Mouse (Mus musculus) heart, embryonic 14.5 days (tissue): ENCODE measurements around the gene Rasgrp2. TPM values are rescaled to one million over a fixed set of nuclear protein-coding genes. Genes with fewer than 3 reads are reported as not detected.
A peak's percentile ranks its signal among the peaks of the same experiment; 100 is the strongest.

Experiments used
- ATAC-seq: fragments of 200-750 bp; cut with Nextera tagmentation; 2 replicates; pipeline ENCODE4 v1.8.0; 2017; ENCODE audit warnings: low read depth, moderate TSS enrichment; ENCODE audit not compliant: insufficient number of reproducible peaks, insufficient read depth, low FRiP score
- H3K27ac ChIP-seq, 2 experiments: fragments of 200-500 bp in 1 of 2; fragments of 300-500 bp in 1 of 2; sonication (generic) in 1 of 2; replicated peaks in 1 of 2; 2 replicates each; pipeline ENCODE4 v1.5.1; 2012 to 2014; ENCODE audit warnings: low read depth in 2 of 2, low read length in 2 of 2, control low read depth in 1 of 2, mild to moderate bottlenecking in 1 of 2, mixed read lengths in 1 of 2; ENCODE audit not compliant: control insufficient read depth in 1 of 2, insufficient read depth in 1 of 2
- H3K27me3 ChIP-seq: fragments of 300-500 bp; sonication (generic); 2 replicates; pipeline ENCODE4 v1.6.1; 2014; ENCODE audit warnings: mild to moderate bottlenecking, low read length, control low read depth; ENCODE audit not compliant: control insufficient read depth, insufficient read depth
- H3K36me3 ChIP-seq: fragments of 300-500 bp; sonication (generic); 2 replicates; pipeline ENCODE4 v1.6.1; 2014; ENCODE audit warnings: mild to moderate bottlenecking, control low read depth, low read length, mixed read lengths; ENCODE audit not compliant: control insufficient read depth, insufficient read depth
- H3K4me1 ChIP-seq, 2 experiments: fragments of 200-500 bp in 1 of 2; fragments of 300-500 bp in 1 of 2; sonication (generic) in 1 of 2; 2 replicates each; pipeline ENCODE4 v1.6.1; 2012 to 2014; ENCODE audit warnings: low read length in 2 of 2, control low read depth in 1 of 2, mixed read lengths in 1 of 2; ENCODE audit not compliant: control insufficient read depth in 2 of 2, insufficient read depth in 2 of 2
- H3K4me2 ChIP-seq: fragments of 300-500 bp; sonication (generic); 2 replicates; pipeline ENCODE4 v1.6.1; 2014; ENCODE audit warnings: mild to moderate bottlenecking, low read length
- H3K4me3 ChIP-seq, 2 experiments: fragments of 200-500 bp in 1 of 2; fragments of 300-500 bp in 1 of 2; sonication (generic) in 1 of 2; 2 replicates each; pipeline ENCODE4 v1.5.1; 2012 to 2014; ENCODE audit warnings: low read length in 2 of 2, mild to moderate bottlenecking in 2 of 2, control low read depth in 1 of 2, low read depth in 1 of 2, moderate library complexity in 1 of 2; ENCODE audit not compliant: control insufficient read depth in 1 of 2, insufficient read depth in 1 of 2
- H3K9ac ChIP-seq: fragments of 300-500 bp; sonication (generic); 2 replicates; pipeline ENCODE4 v1.6.1; 2014; ENCODE audit warnings: mild to moderate bottlenecking, low read length
- H3K9me3 ChIP-seq: fragments of 300-500 bp; sonication (generic); 2 replicates; pipeline ENCODE4 v1.6.1; 2016; ENCODE audit warnings: low read length, control low read depth; ENCODE audit not compliant: control insufficient read depth
- WGBS: fragments of 180-500 bp; shearing (Covaris S2); extraction: QIAGEN DNeasy Blood & Tissue Kit; methylation state at CpG from one replicate; pipeline ENCODE4 v1.1.7; 2014; 5-methylcytosine and 5-hydroxymethylcytosine counted together
- polyA plus RNA-seq: library from polyadenylated mRNA; unstranded; fragments of >200 nt; fragmentation: Nextera tagmentation; extraction: Ambion mirVana; gene quantifications from 2 replicates; pipeline ENCODE4 v1.2.1, GENCODE M21; 2014

Rasgrp2 gene
- polyA plus RNA-seq, 1 experiment from 2014 or later: 44.8 TPM

DNA sequence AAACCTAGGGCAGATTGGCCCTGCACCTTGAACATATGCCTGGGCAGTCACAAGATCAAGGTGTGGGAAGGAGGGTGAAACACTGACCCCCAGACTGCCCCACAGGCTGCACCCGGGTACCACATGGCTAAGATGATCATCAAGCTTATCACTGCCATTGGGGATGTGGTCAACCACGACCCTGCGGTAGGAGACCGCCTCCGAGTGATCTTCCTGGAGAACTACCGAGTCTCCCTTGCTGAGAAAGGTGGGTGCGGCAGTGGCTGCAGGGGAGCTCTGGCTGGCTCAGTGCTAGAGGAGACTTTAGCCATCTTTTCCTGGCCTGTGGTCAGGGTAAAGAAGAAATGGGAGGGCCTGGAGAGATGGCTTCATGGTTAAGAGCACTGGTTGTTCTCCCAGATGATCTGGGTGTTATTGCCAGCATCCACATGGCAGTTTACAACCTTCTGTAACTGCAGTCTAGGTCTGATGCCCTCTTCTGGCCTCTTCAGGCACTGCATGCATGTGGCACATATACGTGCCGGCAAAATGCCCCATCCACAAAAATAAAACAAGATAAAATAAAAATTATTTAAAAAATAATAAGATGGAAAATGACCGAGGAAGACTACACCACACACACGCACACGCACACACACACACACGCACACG, 6.3 kb upstream of the Rasgrp2 start:
- no peak overlapping the region for H3K27ac ChIP-seq
- no peak overlapping the region for H3K9ac ChIP-seq
- H3K9me3 ChIP-seq: no peaks in the 10 kb centered on the region
- H3K27me3 ChIP-seq: no peaks in the 10 kb centered on the region
- no peak for ATAC-seq
- H3K4me2 ChIP-seq: no peak overlapping the region
- 89% methylated on average over 14 of the region's 14 CpGs for WGBS
- 0 out of 4 replicates have a peak, but pooled peaks cover 0 to 8% of the 10 kb centered on the region in 2 experiments for H3K4me1 ChIP-seq
- no peak overlapping the region for H3K4me3 ChIP-seq
- H3K36me3 ChIP-seq: peaks cover 84% of the 10 kb centered on the region

GRCm38 (mm10) chr19:6393637-6394036, 5.5 kb upstream of the Rasgrp2 start:
- no peak for ATAC-seq
- Histone ChIP-seq H3K36me3 (peaks cover 82% of the 10 kb centered on the region), H3K9me3 (no peaks in the 10 kb centered on the region), H3K27ac (no peak overlapping the region), H3K4me1 (peaks cover under 1 to 12% of the 10 kb centered on the region in 2 experiments; a peak in 3 of 4 replicates), H3K4me2 (no peak overlapping the region), H3K27me3 (no peaks in the 10 kb centered on the region), H3K9ac (no peak overlapping the region), H3K4me3 (no peak overlapping the region)
- WGBS: 87% methylated on average over 16 of the region's 16 CpGs

DNA sequence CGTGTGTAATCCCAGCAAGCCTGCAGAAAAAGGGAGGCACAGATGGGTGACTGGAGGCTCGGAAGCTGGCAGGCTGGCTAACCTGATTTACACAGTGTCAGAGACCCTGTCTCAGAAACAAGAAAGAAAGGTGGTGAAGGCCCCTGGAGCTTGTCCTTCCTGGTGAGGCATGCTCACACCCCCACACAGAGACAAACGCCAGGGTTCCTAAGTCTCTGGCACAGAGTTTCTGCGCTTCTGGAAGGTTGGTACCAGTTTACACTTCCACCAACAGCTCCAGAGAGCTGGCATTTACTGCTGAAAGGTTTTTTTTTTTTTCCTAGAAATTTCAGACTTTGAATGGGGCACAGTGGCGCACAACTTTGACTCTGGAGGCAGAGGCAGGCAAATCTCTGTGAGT, 2.9 kb upstream of the Rasgrp2 start:
- Histone ChIP-seq H3K4me3 (no peak overlapping the region), H3K27me3 (no peaks in the 10 kb centered on the region)
- no peak for ATAC-seq

DNA sequence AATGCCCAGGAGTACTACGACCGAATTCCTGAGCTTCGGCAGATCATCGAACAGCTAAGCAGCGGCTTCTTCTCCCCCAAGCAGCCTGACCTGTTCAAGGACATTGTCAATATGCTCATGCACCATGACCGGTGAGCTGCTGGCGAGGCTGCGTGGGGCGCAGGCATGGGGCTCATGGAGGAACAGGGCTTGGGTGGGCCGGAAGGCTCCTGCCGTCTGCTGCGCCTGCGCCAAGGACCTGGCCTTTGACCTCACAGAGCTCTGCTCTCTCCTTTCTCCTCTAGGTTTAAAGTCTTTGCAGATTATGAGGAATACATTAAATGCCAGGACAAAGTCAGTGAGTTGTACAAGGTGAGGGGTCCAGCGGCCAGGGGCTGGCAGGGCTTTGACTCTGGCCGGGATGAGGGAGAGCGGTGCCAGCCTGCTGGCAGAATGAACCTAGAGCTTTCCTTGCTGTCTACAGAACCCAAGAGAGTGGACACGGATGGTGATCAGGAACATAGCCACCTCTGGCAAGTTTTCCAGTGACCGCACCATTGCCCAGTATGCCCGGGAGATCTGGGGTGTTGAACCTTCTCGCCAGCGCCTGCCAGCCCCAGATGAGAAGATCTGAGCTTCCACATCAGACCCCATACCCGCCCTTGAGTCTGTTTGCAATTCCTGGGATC, 1.4 kb upstream of the Rasgrp2 start:
- Histone ChIP-seq H3K4me3 (no peak overlapping the region), H3K9ac (peak overlapping the region; percentile 82; the same call in 1 of the 2 replicates), H3K4me2 (0 out of 2 replicates have a peak overlapping the region, but pooled peaks have one; percentile 100), H3K4me1 (peaks cover 19 to 31% of the 10 kb centered on the region in 2 experiments; a peak in 3 of 4 replicates), H3K9me3 (no peaks in the 10 kb centered on the region), H3K27ac (peak overlapping the region in 1 of 2 experiments; percentile 77; a peak in 2 of 4 replicates), H3K27me3 (peaks cover 5% of the 10 kb centered on the region; the same call in 1 of the 2 replicates), H3K36me3 (peaks cover 42% of the 10 kb centered on the region)
- no peak for ATAC-seq
- WGBS: 82% methylated on average over 22 of the region's 22 CpGs

More for the DNA sequence above, 2.9 kb upstream of the Rasgrp2 start:
- H3K4me1 ChIP-seq: peaks cover 11 to 22% of the 10 kb centered on the region in 2 experiments; a peak in 3 of 4 replicates
- no peaks in the 10 kb centered on the region for H3K9me3 ChIP-seq
- no peak overlapping the region for H3K9ac ChIP-seq
- peaks cover 56% of the 10 kb centered on the region for H3K36me3 ChIP-seq
- H3K27ac ChIP-seq: no peak overlapping the region
- 78% methylated on average over 5 of the region's 5 CpGs for WGBS
- H3K4me2 ChIP-seq: no peak overlapping the region

GRCm38 (mm10) chr19:6398447-6399284, 474 bp upstream of the Rasgrp2 start:
- WGBS: under 1% methylated on average over 39 of the region's 39 CpGs
- peaks cover 32% of the 10 kb centered on the region for H3K36me3 ChIP-seq
- peak overlapping the region; percentile 100 for H3K4me2 ChIP-seq
- peak; percentile 33 for ATAC-seq
- peak overlapping the region; percentile 47 to 77 for H3K27ac ChIP-seq
- H3K27me3 ChIP-seq: peaks cover 5% of the 10 kb centered on the region; the same call in 1 of the 2 replicates
- peak overlapping the region; percentile 82 for H3K9ac ChIP-seq
- H3K4me3 ChIP-seq: peak overlapping the region; percentile 61 to 75
- H3K4me1 ChIP-seq: peaks cover 19 to 31% of the 10 kb centered on the region in 2 experiments; a peak in 3 of 4 replicates
- H3K9me3 ChIP-seq: no peaks in the 10 kb centered on the region

- H3K27ac ChIP-seq: peak overlapping the region in 1 of 2 experiments; percentile 77; a peak in 2 of 4 replicates
- H3K9me3 ChIP-seq: no peaks in the 10 kb centered on the region
- no peak for ATAC-seq
- peaks cover 21% of the 10 kb centered on the region for H3K36me3 ChIP-seq
- peaks cover 5% of the 10 kb centered on the region; the same call in 1 of the 2 replicates for H3K27me3 ChIP-seq
- peak overlapping the region; percentile 61 to 75 for H3K4me3 ChIP-seq
- WGBS: 3% methylated on average over 29 of the region's 29 CpGs
- H3K4me2 ChIP-seq: peak overlapping the region; percentile 100
- peaks cover 19 to 31% of the 10 kb centered on the region in 2 experiments; a peak in 3 of 4 replicates for H3K4me1 ChIP-seq
- H3K9ac ChIP-seq: peak overlapping the region; percentile 82
Observed at GRCm38 (mm10) chr19:6400096-6401086, 1.3 kb downstream of the Rasgrp2 start.
